Mouse (Mus musculus): ENCODE measurements at regions not wholly inside any gene's neighbourhood (a gene's known extent, or its start where the extent isn't known, plus 50 kb on each side); places are given as distances from the start of the nearest gene placed in this dataset.

DNA sequence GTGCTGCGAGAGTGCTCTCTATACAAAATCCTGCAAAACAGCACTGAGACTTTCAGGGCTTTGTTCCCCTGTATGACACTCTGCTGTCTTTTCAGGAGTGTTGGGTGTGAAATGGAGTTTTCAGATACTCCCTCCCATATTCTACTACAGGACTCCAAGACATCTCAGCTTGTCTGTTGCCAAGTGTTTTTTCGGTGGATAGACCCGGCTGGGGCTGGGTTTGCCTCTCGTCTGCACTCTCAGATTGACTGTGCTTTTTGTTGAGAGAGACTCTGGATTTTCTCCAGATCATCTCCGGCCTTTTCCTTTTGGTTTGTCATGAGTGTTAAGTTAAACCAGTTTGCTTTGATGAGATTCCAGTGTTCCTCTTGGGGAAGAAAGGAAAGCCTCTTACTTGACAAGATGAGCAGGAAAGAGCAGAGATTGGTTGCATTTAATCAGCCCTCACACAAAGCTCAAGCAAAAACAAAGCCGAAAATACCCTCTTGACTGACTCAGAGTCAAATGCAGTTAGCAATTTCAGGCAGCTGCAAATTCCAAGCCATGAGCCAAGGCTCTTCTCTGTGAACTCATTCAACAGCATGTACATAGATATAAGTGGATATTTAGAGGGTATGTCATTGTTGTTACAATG is 219.3 kb upstream of the Veph1 start:
- DNase-seq: no peak

DNA sequence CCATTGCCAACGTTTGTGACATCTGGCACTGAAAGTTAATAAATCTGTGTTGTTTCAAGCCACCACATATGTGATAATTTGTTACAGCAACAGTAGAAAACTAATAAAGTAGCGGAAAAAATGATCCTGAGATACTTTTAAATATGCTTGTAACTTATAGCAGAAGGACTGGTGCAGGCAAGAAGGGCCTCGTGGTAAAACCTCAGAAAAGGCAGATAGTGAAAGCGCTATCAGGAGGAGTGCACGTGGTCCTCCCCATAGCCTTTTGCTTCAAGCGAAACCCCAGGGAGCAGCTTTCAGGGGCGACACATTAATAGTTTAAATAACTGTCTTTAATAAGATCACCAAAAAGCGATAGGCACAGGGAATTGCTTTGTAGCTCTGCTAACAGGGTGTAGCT is 217.9 kb upstream of the Veph1 start:
- DNase-seq: no peak

DNA sequence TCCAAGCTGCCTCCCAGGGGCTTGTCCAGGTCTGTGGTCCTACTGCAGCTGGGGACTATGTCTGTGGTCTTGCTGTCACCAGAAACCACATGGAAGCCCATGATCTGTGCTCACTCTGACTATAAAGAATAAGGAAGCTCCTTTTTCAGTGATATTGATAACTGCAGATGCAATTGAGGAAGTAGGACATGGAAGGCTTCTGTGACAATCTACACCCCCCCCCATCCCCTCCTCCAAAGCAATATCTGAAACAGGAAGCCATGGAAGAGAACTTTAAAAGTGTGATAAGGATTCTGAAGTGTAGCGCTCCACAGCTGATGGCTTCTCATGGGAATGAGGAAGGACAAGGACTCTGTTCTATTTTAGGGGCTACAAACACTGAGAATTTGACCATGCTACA is 215.8 kb upstream of the Veph1 start:
- DNase-seq: no peak

DNA sequence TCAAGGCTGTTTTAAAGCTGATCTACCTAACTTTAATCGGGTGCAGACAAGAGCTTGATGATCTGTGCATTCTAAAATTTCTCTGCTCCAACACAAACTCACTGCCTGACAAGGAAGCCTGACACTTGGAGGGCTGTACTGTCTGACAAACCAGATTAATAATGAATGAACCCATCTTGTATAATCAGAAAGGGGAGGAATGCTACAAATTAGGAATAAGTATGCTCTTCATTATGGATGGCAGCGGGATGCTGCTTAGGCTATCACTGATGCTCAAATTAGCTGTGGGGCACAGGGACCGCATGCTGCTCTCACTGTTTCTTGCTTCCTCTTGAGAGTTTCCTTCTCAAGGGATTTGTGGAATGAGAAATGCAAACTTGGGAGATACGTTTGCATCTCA is 213.8 kb upstream of the Veph1 start:
- no peak for DNase-seq

DNA sequence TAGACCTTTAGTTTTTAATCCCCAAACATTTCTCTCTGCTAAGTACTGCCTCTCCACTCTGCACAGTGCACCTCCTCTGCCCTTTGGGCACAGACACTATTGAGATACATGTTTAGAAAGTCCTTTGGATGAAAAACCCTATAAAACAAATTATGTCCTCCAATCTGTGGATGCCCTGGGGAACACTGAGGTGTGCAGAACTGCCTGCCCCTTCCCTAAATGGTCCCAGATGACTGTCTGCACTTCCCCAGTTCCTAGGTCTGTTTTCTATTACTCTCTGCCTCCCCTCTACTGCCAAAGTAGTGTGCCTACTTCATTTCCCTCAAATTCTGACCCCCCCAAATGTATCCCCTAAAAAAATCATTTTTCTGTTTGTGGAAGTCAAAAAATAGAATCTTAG is 209.5 kb upstream of the Veph1 start:
- DNase-seq: no peak

DNA sequence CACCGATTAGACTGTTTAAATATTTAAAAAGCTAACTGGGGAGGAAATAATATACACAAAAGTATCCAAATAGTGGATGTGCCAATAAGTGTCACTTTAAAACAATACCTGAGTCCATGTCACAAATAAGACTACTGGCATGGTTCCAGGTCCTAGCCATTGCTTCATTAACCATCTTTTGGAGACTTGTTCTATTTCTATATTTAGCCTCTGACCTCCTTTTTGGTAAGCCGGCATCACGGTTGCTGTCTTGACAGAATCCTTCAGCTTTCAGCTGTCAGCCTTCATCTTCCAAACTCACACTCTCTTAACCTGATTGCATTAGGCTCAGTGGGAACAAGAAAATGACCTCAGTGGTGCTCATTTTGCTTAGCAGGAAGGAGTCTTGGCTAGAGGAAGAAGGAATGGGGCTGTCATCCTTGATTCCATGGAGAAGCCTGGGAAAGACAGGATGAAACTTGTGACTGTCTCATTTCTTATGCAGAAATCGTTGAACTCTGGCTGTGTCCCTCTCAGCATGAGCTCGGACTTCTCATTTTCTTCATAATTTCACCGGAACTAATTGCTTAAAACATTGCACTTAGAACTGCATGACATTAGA is 208.9 kb upstream of the Veph1 start:
- no peak for DNase-seq

DNA sequence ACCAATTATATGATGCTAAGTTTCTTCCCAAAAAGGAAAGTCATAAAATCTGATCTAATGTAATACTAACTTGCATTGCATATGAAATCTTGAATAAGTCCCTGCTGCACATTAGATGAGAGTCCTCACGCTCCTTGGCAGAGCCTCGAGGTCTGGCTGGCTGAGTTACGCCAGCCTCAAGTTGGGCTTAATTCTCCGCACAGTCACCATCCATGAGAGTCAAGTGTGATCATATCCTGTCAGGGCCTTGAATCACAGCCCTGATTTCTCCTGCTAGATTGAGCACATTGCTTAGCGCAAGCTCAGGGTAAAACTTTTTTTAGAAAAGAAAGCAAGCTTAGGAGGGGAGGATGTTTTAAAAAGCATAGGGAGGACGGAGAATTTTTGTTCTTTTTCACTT is 208.1 kb upstream of the Veph1 start:
- no peak for DNase-seq

DNA sequence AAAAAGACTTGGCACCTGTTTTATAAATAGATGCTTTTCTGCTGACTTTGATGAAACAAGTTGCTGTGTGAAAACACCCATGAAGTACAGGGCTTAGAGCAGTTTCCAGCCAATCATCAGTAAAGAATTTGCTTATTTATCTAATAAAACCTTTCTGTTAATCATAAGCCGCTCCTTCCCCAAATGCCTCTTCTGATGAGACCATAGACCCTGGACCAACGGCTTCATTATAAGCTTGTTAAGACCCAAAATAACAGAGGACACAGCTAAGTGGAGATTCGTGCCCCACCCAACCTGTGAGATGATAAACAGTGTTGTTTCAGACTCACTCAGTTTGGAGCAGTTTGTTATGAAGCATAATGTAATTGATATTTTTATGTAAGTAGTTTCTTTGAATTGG is 207.0 kb upstream of the Veph1 start:
- DNase-seq: no peak

DNA sequence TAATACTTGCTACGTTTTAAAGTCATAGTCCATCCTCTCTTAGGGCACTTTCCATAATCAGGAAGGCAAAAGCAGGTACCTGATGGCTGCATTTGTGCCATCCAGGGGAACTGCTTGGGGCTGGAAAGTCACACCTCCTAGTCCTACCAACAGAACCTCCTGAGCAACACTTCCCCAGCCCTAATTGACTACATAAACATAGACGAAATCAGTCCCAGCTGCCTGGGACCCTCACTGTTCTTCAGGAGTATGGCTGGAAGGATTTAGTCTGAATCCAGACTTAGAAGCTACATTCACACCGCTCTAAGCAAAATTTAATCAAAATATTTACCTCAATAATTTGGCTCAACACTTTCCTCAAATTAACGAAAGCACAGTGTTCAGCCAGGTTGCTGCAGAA is 205.2 kb upstream of the Veph1 start:
- DNase-seq: no peak

DNA sequence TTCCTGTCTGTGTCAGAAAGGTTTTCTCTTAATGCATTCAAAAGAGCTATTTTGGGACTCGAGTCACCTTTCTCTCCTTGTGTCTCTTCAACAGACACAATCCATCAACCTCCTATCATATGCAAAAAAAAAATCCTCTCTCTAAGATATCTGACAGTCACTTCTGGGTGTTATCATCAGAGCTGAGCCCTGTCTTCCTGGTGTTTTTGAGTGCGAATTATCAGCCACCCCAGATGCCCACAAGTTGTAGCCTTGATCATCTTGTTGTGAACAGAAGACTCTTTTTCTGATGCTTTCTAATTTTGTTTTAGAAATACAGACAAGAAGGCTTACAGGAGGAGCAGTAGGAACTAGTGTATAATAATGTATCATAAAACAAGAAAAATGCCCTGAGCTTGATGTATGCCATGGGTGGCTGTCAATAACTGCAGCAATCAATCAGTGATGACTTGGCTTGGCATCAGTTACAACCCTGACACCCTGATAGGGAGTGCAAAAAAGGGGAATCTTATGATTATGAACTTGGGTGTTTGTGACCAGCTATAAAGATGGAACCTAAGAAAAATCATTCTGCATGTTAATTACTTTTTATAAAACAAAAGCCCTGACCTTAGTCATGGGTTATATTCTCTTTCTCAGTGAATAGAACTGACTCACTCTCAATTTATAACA is 197.9 kb upstream of the Veph1 start:
- no peak for DNase-seq

DNA sequence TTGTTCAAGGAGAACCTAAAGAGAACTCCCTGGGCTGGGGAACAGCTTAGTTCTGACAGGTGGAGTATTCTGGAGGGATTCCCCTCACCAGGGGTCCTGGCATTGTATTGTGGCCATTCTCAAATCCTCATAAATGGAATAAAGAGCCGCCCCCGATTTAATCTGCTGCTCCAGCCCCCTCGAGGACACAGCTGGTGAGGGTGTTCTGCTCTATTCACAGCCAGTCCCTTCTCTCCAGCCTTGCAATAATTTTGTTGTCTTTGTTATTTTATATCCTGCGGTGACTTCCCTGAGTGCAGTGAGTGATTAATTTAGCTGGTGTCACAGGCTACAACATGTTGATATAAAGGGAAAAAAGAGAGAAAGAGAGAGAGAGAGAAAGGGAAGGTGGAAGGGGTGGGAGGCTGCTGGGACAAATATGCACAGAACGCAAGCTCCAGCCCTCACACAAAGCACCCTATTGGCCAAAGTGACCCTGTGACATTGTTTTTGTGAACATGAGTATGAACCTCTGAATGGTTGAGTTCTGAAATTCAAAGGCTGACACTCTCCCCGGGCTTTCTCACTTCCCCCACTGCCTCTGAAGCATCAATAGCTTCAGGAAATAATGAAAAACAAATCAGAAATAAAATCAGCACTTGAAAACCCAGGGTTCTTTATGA is 194.2 kb upstream of the Veph1 start:
- DNase-seq: no peak

DNA sequence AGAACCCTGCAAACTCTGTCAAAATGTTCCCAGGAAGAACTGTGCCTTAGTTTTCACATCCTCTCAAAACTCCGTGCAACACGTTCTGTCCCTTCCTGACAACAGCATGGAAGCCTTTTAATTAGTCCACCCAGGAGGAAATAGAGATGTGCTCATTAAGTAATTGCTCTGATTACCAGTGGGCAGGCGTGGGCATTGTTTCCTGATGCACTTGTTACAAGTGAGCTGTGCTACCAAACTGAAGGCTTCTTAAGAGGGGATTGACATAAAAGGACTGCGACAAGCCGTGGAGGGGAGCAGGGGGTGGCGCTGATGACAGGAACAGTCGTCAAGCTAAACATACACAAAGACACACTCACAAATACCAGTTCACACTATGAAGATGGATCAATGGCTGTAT is 192.1 kb upstream of the Veph1 start:
- no peak for DNase-seq

DNA sequence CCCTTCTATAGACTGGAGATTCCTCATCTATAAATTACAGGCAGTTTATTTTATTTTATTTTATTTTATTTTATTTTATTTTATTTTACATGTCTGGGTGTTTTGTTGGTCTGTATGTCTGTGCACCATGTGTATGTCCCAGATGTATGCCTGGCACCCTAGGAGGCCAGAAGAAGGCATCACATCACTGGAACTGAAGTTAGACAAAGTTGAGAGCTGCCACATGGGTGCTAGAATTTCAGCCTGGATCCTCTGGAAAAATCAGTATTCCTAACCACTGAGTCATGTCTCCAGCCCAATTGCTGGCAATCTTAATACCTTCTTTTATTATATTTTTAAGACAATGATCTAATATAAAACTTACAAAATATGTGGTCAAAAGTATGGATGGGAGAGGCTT is 190.0 kb upstream of the Veph1 start:
- no peak for DNase-seq

DNA sequence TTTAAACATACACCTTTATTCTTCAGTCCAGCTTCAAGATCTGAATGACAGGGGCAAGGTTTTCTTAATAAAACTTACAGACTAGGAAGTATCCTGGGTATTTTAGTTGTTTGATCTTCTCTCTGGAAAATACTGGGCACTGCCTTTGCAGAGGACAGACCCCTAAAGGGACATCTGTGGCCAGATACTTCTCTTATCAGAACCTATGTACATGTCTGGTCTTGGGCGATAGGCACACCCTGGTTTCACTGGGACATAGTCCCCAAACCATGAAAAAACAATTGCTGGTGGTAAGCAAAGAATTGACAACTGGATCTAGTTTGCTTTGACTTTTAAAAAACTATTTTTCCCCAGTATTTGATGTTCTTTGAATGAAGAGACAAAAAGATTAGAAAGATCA is 189.5 kb upstream of the Veph1 start:
- DNase-seq: no peak

DNA sequence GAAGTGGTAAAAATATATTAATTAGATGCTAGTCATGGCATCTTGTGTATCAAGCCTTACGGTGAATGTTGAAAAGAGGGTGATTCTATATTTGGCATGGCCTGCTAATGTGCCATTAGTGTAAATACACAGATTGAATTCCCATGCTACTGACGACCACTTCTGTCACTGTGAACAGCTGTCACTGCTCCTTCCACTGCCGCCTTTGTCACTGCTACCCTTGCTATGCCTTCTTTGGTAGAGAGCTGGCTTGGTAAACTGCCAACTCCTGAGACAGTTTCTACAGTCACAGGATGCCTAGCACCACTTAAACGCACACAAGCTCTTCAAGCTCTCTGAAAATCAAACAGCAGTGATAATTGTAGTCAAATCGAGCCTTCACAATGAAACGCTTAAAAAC is 184.1 kb upstream of the Veph1 start:
- no peak for DNase-seq

DNA sequence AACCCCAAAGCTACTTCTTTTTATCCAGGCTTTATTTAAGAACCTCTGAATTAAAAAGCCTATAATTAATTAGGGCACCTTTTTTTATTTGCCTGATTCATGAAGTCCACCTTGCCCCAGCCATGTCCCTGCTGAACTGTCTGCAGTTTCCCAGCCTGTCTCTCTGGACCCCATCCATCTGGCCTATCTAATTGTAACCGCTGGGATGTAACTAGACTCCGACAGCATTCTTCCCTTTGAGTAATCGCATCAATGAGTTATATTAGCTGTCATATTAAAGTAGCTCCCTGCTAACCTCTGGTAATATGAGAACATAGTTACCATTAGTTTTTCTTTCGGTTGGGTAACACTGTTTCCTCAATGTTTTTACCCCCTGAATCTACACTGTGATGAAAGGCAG is 182.6 kb upstream of the Veph1 start:
- no peak for DNase-seq

DNA sequence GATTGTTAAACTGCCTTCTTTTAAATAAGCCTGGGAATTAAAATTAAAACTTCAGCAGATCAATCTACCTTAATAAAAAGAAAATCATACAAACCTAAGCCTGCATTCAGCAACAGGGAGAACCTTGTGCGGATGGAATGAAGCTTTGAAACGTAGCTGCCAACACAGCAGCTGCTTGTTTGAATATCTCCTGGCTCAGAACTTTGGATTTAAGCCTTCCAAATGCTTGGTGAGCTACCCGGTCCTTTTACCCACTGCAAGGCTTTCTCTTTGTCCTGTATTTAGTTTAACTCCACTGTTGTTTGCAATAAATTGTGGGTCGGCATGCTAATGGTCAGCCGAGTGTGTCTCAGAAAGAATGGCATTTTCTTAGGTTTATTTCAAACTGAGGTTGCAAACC is 169.7 kb upstream of the Veph1 start:
- DNase-seq: no peak

DNA sequence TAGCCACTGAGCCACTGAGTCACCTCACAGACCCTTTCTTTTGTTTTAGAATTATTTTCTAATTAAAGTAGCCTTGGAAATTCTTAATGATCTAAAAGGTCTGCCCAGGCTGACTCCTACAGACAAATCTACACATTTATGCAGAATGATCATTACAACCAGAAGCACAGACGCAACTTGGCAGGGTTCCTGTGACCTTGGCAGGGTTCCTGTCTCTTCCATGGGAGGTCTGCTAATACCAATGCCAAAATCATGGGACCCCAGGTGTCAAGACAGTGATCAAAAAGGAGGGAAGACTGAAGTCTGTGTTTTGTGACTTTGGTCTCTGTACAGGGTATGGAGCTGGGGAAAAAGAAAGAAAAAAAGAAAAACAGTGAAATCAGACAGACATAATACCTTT is 168.7 kb upstream of the Veph1 start:
- no peak for DNase-seq

DNA sequence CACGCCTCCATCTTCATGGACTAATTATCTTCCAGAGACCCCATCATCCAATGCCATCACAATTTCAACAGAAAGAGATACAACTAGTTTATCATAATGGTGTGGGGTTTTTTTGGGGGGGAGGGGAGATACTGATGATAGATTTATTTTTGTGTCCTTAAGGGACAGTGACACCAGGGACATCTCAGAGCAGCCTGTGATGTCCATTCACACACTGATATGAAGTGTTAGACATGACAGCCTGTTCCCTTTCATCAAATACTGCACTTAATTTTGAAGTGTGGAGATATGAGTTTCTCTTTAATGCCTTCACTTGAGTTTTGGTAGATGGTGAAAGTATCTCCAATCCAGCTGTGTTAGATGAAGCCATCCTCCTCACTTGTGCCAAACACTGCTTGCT is 165.7 kb upstream of the Veph1 start:
- no peak for DNase-seq

DNA sequence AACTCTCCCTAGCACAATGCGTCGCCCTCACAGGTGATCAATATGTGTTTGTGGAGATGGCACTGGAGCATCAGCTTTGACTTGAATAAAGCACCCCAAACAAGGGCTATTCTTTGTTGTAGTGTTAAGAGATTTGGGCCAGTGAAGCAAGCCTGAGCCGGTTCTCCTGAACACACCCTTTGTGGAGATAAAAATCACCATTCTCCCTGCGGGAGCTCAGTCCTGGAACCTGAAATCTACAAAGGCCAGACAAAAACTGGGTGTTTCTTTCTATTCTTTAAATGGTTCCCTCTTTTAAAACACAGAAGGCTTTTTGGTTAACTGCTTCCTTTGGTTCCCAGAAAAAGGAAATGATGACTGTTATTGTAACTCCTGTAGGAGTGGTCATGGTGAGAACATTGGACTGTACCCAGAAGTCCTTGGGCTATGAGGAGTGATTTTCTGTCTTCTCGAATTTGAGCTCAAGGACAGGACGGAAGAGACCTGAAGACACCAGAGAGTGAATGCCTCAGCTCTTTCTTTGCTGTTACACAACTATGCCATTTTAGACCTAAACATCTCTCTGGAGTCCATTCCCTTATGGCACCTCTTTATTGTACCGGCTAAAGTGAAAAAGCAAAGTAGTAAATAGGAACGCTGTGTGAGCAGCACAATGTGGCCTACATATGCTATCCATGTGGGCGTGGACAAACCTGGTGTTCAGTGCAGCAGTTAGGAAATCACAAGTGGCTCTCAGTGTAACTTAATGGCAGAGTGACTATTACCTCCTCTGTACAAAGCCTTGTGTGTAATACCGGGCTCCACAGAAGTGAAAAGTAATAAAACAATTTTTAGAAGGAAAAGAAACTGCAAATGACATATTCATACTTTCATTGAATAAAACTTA is 149.9 kb upstream of the Veph1 start:
- peak; percentile 8 to 31 for DNase-seq

DNA sequence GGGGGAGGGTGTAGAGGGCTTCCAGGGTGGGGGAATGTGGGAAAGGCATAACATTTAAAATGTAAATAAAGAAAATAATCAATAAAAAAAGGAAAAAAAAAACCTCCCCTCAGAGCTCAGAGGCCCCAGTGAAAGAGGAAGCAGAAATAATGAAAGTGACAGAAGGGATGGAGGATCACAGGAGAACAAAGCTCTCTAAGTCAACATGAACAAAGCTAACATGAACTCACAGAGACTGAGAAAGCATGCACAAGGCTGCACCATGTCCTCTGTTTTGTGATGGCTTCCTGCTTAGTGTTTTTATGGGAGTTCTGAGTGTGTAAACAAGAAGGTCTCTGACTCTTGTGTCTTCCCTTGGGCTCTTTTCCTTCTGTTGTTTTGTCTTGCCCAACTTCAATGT is 136.6 kb upstream of the Veph1 start:
- no peak for DNase-seq

DNA sequence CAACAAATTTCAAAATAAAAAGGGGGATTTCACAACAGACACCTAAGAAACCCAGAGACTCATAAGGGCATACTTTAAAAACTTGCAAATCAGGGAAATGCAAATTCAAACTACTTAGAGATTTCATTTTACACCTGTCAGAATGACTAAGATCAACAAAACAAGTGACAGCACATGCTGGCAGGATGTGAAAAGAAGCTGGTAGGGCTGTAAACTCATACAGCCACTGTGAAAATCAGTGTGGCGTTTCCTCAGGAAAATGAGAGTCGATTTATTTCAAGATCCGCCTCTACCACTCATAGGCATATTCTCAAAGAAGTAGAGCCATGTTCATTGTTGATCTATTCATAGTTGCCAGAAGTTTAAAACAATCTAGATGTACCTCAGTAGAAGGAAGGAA is 133.6 kb upstream of the Veph1 start:
- DNase-seq: no peak

DNA sequence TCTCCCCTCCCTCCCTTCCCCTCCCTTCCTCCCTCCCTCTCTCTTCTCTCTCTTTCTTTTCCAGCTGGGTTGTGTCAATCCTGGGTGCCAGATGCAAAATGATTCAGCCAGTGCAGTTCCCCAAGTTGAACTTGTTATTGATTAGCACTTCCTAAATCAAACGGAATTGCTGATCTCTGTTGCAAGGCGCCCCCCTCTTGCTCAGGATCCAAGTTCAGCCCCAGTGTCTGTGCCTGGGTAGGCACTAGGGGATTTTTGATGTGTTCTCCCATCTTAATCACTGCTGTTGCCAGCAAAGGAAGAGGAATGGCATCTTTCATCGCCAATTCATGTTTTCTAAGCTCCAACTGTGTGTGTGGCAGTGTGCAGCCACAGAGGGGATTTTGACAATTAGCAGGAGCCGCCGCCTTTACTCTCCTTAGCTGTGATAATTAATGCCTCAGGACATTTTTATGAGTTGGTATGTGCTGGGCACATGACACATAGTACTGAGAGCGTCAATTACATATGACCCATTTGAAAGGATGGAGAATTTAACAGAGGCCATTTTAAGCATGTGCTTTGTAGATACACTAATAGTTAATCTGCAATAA is 125.9 kb upstream of the Veph1 start:
- DNase-seq: no peak

Measured in lung, adult 18-20 months (tissue).